Mouse (Mus musculus) small intestine, adult 2 months (tissue): ENCODE measurements around the gene Ms4a4c.

Experiments used
- CTCF ChIP-seq: fragments of 200-500 bp; IDR thresholded peaks from 2 replicates; pipeline ENCODE4 v1.5.1; 2012; ENCODE audit warnings: low read depth, mild to moderate bottlenecking, control low read depth, inconsistent platforms, low read length, moderate library complexity, mixed read lengths; ENCODE audit not compliant: insufficient replicate concordance, insufficient read length; ENCODE audit errors: extremely low read depth
- POLR2A ChIP-seq: fragments of 200-500 bp; IDR thresholded peaks from 2 replicates; pipeline ENCODE4 v1.6.1; 2012; ENCODE audit warnings: low read depth, mild to moderate bottlenecking, control low read depth, inconsistent platforms, low read length, moderate library complexity

DNA sequence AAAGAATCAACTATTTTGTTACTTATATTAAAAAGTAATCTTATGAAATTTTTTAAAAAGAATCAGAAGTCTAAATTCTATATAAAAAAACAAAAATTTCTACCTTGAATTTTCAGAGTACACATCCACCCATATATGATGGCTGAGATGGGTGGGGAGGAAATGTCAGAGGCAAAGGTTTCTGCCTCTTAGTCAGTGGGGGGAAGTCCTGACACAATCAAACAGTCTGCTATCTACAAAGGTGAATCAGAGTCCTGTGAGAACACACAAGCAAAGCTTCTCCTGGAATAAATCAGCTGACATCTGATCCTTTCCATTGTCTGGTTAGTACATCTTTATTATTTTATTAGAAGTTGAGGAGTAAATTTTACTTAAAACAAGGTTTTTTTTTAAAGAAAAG lies 38.8 kb downstream of the Ms4a4c start, which contains the start of gene Ms4a4b:
- TF ChIP-seq CTCF, result no peak
- no peak for TF ChIP-seq POLR2A
